Mouse (Mus musculus) liver, adult 2 months (tissue): ENCODE results near the gene Btbd17. TPM values are rescaled to one million over a fixed set of nuclear protein-coding genes. Genes with fewer than 3 reads are reported as not detected.

Experiments used
- DNase-seq: peaks from one replicate; pipeline ENCODE4 v3.0.0-alpha.2; 2011; ENCODE audit warnings: low read depth, low spot score; ENCODE audit errors: extremely low read depth
- H3K27ac ChIP-seq: fragments of 200-500 bp; replicated peaks from 2 replicates; pipeline ENCODE4 v1.5.1; 2012; ENCODE audit warnings: low read depth, mild to moderate bottlenecking, control low read depth, inconsistent platforms, low read length; ENCODE audit not compliant: insufficient read depth
- H3K27me3 ChIP-seq: fragments of 200-500 bp; 2 replicates; pipeline ENCODE4 v1.6.1; 2012; ENCODE audit warnings: mild to moderate bottlenecking, moderate library complexity, low read length, inconsistent platforms; ENCODE audit not compliant: control insufficient read depth, insufficient read depth
- H3K36me3 ChIP-seq: fragments of 200-500 bp; 2 replicates; pipeline ENCODE4 v1.6.1; 2012; ENCODE audit warnings: low read length, inconsistent platforms; ENCODE audit not compliant: control insufficient read depth, insufficient read depth
- H3K4me1 ChIP-seq: fragments of 200-500 bp; 2 replicates; pipeline ENCODE4 v1.6.1; 2011; ENCODE audit warnings: low read length; ENCODE audit not compliant: control insufficient read depth, insufficient read depth
- H3K4me3 ChIP-seq: fragments of 200-500 bp; 2 replicates; pipeline ENCODE4 v1.5.1; 2011; ENCODE audit warnings: low read depth, mild to moderate bottlenecking, control low read depth, low read length, moderate library complexity; ENCODE audit not compliant: insufficient read depth
- H3K79me2 ChIP-seq: fragments of 200-500 bp; 2 replicates; pipeline ENCODE4 v1.6.1; 2012; ENCODE audit warnings: inconsistent platforms, mild to moderate bottlenecking, low read length, moderate library complexity; ENCODE audit not compliant: control insufficient read depth, insufficient read depth
- H3K9ac ChIP-seq: fragments of 200-500 bp; 2 replicates; pipeline ENCODE4 v1.6.1; 2012; ENCODE audit warnings: low read depth, mild to moderate bottlenecking, control low read depth, inconsistent platforms, low read length
- CTCF ChIP-seq: fragments of 200-500 bp; IDR thresholded peaks from 2 replicates; pipeline ENCODE4 v1.5.1; 2011; ENCODE audit warnings: low read depth, low read length, control low read depth
- POLR2A ChIP-seq: fragments of 200-500 bp; IDR thresholded peaks from 2 replicates; pipeline ENCODE4 v1.6.1; 2011; ENCODE audit warnings: low read length, control low read depth; ENCODE audit not compliant: insufficient read depth; ENCODE audit errors: extremely low read depth
- WGBS: fragments of 180-500 bp; shearing (Covaris S2); methylation state at CpG from one replicate; pipeline ENCODE4 v1.1.7; 2018; 5-methylcytosine and 5-hydroxymethylcytosine counted together
- polyA plus RNA-seq: library from polyadenylated mRNA; depleted of rRNA; stranded (reverse); fragments of >200 nt; gene quantifications from 2 replicates; pipeline ENCODE4 v1.2.3, GENCODE M21; 2012
- total RNA-seq: library from RNA; depleted of rRNA; stranded (reverse); fragments of >200 nt; gene quantifications from 2 replicates; pipeline ENCODE4 v1.2.3, GENCODE M21; 2014

Btbd17 gene
- total and polyA plus RNA-seq, 2 experiments = not detected

GRCm38 (mm10) chr11:114794691-114795090 lies 1.1 kb downstream of the Btbd17 start:
- no peaks in the 10 kb centered on the region; the same call in 1 of the 2 replicates for H3K4me1 ChIP-seq
- H3K36me3 ChIP-seq = no peaks in the 10 kb centered on the region
- no peak overlapping the region for H3K27ac ChIP-seq
- H3K79me2 ChIP-seq = no peaks in the 10 kb centered on the region
- WGBS = 23% methylated on average over 4 of the region's 4 CpGs
- no peak overlapping the region for H3K9ac ChIP-seq
- TF ChIP-seq POLR2A (no peak), CTCF (no peak)
- DNase-seq = no peak
- no peak overlapping the region for H3K4me3 ChIP-seq
- peaks cover 22% of the 10 kb centered on the region for H3K27me3 ChIP-seq

DNA sequence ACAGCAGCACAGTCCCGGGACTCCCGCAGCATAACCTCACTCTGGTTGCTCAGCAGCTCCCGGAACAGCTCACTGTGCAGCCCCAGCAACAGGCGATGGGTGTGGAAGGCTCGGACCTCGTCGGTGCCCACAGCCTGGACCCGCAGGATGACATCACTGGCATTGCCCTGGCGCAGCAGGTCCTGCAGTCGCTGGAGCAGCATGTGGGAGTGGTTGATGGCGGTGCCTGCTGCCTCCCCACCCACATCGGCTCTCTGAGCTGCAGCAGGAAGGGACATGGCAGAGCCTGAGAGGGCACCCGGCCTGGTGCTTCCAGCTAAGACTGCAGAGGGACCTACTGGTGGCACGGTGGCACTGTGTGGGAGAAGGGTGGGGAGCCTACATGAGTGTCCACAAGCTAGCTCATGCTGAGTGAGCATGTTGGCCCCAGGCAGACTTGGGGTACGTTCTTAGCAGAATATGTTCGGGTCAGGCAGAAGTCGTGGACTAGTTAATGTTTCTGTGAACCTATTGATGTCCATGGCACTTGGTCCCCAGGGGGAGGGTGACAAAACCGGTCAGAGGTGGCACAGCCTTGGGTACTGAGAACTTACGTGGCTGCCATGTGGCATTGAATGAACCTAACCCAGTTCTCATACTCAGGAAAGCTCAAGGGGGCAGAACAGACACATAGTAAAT lies 1.7 kb downstream of the Btbd17 start:
- Histone ChIP-seq H3K4me3 (no peak overlapping the region), H3K27ac (no peak overlapping the region), H3K27me3 (peaks cover 23% of the 10 kb centered on the region), H3K79me2 (no peaks in the 10 kb centered on the region), H3K4me1 (no peaks in the 10 kb centered on the region; the same call in 1 of the 2 replicates), H3K9ac (no peak overlapping the region), H3K36me3 (no peaks in the 10 kb centered on the region)
- WGBS = 52% methylated on average over 19 of the region's 19 CpGs
- TF ChIP-seq POLR2A (no peak), CTCF (no peak)
- no peak for DNase-seq

DNA sequence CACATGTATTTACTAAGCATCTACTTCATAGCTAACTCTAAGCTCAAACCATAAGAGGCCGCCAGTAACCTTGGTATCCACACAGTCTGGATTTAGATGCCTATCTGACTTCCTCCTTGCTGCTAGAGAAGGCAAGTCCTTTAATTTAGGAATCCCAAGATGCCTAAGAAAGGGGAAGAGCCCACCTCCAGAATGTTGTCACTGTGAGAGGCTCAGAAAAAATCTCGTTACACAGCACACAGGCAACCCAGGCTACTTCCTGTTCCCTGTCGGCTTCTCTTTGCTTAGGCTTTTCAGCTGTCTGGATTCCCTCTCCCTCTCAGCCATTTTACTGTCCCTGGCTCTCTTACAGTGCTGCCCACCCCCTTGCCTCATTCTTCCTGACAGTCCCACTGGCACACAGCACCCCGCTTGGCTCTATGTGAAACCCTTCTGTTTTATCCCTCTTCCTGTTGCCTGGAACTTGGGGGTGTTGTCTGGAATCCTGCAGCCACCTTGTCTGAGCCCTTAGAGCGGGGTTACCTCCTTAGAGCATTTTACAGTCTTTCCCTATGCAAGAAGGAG lies 2.7 kb downstream of the Btbd17 start:
- H3K4me3 ChIP-seq = no peak overlapping the region
- H3K27me3 ChIP-seq = peaks cover 23% of the 10 kb centered on the region
- no peak overlapping the region for H3K9ac ChIP-seq
- no peak for DNase-seq
- no peaks in the 10 kb centered on the region; the same call in 1 of the 2 replicates for H3K4me1 ChIP-seq
- no peaks in the 10 kb centered on the region for H3K36me3 ChIP-seq
- no peak overlapping the region for H3K27ac ChIP-seq
- TF ChIP-seq CTCF (no peak), POLR2A (no peak)
- 74% methylated on average over 5 of the region's 5 CpGs for WGBS
- no peaks in the 10 kb centered on the region for H3K79me2 ChIP-seq

DNA sequence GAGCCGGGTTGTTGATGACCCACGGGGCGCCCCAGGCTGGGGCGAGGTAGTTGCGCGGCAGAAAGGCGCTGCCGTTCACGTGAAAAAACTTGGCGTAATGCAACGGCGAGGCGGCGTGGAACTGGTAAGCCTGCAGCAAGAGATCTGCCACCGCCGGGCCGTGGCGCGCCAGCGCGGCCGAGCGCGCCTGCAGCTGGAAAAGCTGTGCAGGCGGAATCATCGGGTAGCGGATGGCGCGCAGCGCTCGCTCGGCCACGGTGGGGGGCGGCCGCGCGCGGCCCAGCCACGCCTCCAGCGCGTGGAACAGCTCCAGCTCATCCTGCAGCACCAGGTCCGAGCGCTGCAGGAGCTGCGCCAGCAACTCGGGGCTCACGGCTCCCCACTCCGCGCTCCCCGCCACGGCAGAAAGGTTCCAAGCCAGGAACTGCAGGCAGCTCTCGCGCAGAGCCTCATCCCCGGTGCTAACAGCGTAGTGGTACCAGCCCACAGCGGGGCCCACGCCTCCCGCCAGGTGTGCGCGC lies 3.8 kb downstream of the Btbd17 start:
- WGBS = 2% methylated on average over 58 of the region's 59 CpGs
- peaks cover 28% of the 10 kb centered on the region for H3K27me3 ChIP-seq

GRCm38 (mm10) chr11:114791351-114791889 lies 4.3 kb downstream of the Btbd17 start:
- DNase-seq = no peak
- TF ChIP-seq CTCF = no peak
- no peaks in the 10 kb centered on the region; the same call in 1 of the 2 replicates for H3K4me1 ChIP-seq
- no peaks in the 10 kb centered on the region for H3K36me3 ChIP-seq
- H3K79me2 ChIP-seq = no peaks in the 10 kb centered on the region
- 4% methylated on average over 50 of the region's 50 CpGs for WGBS
- no peak overlapping the region for H3K27ac ChIP-seq
- H3K9ac ChIP-seq = no peak overlapping the region
- peaks cover 29% of the 10 kb centered on the region for H3K27me3 ChIP-seq
- H3K4me3 ChIP-seq = peak overlapping the region; percentile 17; the same call in 1 of the 2 replicates

More for the DNA sequence above, 3.8 kb downstream of the Btbd17 start:
- Histone ChIP-seq H3K4me1 (no peaks in the 10 kb centered on the region; the same call in 1 of the 2 replicates), H3K27ac (no peak overlapping the region), H3K79me2 (no peaks in the 10 kb centered on the region), H3K9ac (no peak overlapping the region), H3K4me3 (peak overlapping the region; percentile 17; the same call in 1 of the 2 replicates), H3K36me3 (no peaks in the 10 kb centered on the region)
- no peak for DNase-seq
- TF ChIP-seq CTCF = no peak
- no peak for TF ChIP-seq POLR2A
